Mouse (Mus musculus) adrenal gland, adult 8-10 months (tissue): ENCODE results near the gene Rhox2f. TPM values are rescaled to one million over a fixed set of nuclear protein-coding genes. Genes with fewer than 3 reads are reported as not detected.
"Not testable (repeated sequence)": the region's sequence is repeated elsewhere in the genome, so short reads cannot be mapped to it uniquely, and the experiment has no call there.

Experiments used
- DNase-seq: peaks from one replicate; pipeline ENCODE4 v3.0.0; 2022
- total RNA-seq, 4 experiments: library from RNA; stranded (reverse); gene quantifications; 2 replicates each; pipeline ENCODE4 v1.2.4; 2022

The Rhox2f gene
- not detected for total RNA-seq

DNA sequence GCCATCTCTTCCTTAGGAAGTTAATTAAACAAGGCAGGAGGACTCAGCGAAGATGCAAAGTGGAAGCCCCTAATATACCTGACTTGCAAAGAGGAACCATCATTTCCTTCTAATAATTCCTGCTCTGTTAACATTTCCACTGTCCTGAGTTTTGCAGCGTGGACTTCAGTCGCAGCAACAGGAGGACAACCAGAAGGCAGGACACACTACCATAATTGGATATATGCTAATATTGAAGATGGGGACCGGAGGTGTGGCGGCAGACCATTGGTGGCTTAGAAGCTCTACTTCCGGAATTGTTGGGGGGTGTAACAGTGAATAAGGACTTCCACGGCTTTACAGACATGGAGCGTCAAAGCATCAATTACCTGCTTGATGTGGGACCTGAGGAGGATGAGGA, at the start of gene Rhox2f:
Rhox2f (plus strand) TSS at position 301 of the 400 bp plus-strand sequence.
- not testable (repeated sequence) for DNase-seq

DNA sequence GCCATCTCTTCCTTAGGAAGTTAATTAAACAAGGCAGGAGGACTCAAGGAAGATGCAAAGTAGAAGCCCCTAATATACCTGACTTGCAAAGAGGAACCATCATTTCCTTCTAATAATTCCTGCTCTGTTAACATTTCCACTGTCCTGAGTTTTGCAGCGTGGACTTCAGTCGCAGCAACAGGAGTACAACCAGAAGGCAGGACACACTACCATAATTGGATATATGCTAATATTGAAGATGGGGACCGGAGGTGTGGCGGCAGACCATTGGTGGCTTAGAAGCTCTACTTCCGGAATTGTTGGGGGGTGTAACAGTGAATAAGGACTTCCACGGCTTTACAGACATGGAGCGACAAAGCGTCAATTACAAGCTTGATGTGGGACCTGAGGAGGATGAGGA, 41.1 kb upstream of the Rhox2f start, which contains the start of gene Rhox2e:
Rhox2e (plus strand) TSS at position 301 of the 400 bp plus-strand sequence.
- not testable (repeated sequence) for DNase-seq

DNA sequence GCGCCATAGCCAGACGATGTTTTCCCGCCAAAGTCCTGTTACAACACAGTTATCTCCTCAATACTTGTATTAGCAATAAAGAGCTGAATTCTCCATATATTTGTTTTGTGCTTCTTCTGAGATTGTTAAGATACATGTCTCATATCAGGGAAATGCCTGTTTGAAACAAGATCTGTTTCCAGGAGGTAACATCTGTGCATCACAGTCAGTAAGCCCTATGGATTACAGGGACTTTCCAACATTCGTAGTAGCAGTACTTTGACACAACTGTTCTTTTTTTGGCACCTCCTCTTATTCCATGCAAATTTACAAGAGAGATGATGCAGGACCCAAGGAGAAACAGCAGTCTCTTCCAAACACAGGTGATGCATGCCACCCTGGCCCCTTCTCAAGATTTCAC, 29.5 kb upstream of the Rhox2f start, which contains the start of gene Rhox3e:
Rhox3e (plus strand) TSS at position 301 of the 400 bp plus-strand sequence.
- not testable (repeated sequence) for DNase-seq

DNA sequence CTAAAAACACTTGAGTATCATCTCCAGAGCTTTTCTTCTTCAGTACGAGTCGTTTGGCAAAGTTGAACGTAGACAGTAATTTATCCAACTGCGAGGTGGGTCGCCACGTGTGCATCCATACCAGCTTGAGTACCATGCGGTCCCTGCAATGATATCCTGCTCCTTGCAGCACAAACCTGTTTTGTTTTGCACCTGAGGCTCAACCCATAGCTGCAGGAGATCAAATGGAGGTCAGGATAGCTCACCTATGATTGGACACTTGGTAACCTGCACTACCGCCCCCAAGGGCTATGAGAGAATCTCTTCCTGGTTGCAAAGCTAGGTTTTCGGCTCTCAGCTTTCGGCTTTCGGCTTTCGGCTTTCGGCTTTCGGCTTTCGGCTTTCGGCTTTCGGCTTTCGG, 14.1 kb upstream of the Rhox2f start, which contains the start of gene Rhox4e:
Rhox4e (plus strand) TSS at position 301 of the 400 bp plus-strand sequence.
- DNase-seq: not testable (repeated sequence)

DNA sequence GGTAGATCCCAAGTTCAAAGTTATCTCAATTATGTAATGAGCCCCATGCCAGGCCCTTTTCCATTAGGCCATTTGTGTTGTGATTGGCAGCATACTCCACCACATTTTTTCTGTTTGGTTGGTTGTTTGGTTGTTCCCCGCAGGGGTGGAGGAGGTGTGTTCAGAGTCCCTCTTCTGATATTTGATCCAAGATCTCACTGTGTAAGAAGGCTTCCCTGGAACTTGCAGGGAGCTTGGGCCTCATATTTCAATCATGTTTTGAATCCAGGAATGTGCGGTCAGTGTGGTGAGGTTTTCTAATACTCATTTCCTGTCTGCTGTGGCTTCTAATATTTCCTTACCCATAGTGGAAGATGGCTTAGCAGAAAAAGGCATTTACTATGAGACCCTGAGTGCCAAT, 1.4 kb downstream of the Rhox2f start:
- not testable (repeated sequence) for DNase-seq

DNA sequence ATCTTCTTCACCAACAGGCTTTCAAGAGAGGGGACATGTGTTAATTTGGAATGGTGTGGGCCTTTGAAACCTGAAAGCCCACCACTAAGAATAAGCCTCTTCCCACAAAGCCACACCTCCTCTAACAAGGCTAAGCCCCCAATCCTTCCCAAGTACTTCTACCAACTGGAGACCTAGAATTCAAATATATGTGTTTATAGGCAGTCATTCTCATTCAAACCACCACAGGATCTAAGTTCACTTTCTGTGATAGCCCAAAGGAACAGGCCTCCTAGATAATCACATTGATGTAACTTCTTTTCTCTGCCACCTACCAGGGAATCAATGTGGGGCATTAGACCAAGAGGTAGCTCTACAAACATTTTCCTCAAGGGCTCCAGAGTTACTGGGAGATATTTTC, 9.5 kb downstream of the Rhox2f start, which contains the start of gene Rhox3f:
Rhox3f (plus strand) TSS at position 301 of the 400 bp plus-strand sequence.
- not testable (repeated sequence) for DNase-seq

DNA sequence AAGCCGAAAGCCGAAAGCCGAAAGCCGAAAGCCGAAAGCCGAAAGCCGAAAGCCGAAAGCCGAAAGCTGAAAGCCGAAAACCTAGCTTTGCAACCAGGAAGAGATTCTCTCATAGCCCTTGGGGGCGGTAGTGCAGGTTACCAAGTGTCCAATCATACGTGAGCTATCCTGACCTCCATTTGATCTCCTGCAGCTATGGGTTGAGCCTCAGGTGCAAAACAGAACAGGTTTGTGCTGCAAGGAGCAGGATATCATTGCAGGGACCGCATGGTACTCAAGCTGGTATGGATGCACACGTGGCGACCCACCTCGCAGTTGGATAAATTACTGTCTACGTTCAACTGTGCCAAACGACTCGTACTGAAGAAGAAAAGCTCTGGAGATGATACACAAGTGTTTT, 36.4 kb downstream of the Rhox2f start, which contains the start of gene Rhox4f:
Rhox4f (minus strand) TSS at position 101 of the 400 bp plus-strand sequence.
- DNase-seq: not testable (repeated sequence)

Other genes with a start within 250 kb of the Rhox2f start
- gene Rhox3a2, start 191.4 kb upstream of the Rhox2f start, total RNA-seq: not detected
- gene Rhox4a2, start 180.6 kb upstream of the Rhox2f start, total RNA-seq: not detected
- not detected for gene Rhox2b, start 159.3 kb upstream of the Rhox2f start, total RNA-seq
- gene Rhox4b, start 138.9 kb upstream of the Rhox2f start, total RNA-seq: not detected
- gene Rhox2c, start 117.7 kb upstream of the Rhox2f start, total RNA-seq: not detected
- gene Rhox3c, start 112.8 kb upstream of the Rhox2f start, total RNA-seq: not detected
- not detected for gene Rhox4c, start 91.1 kb upstream of the Rhox2f start, total RNA-seq
- not detected for gene Rhox2d, start 78.0 kb upstream of the Rhox2f start, total RNA-seq
- not detected for gene Rhox4d, start 57.0 kb upstream of the Rhox2f start, total RNA-seq
- not detected for gene Rhox2e, start 41.0 kb upstream of the Rhox2f start, total RNA-seq
- gene Rhox3e, start 29.4 kb upstream of the Rhox2f start, total RNA-seq: not detected
- not detected for gene Rhox4e, start 14.0 kb upstream of the Rhox2f start, total RNA-seq
- not detected for gene Rhox3f, start 9.6 kb downstream of the Rhox2f start, total RNA-seq
- gene Rhox4f, start 36.3 kb downstream of the Rhox2f start, total RNA-seq: not detected
- not detected for gene Rhox3g, start 57.2 kb downstream of the Rhox2f start, total RNA-seq
- gene Rhox2g, start 72.1 kb downstream of the Rhox2f start, total RNA-seq: not detected
- not detected for gene Rhox4g, start 79.9 kb downstream of the Rhox2f start, total RNA-seq
- gene Rhox3h, start 97.4 kb downstream of the Rhox2f start, total RNA-seq: not detected
- not detected for gene Rhox2h, start 101.9 kb downstream of the Rhox2f start, total RNA-seq
- gene Rhox5, start 233.4 kb downstream of the Rhox2f start, total RNA-seq: not detected